Mouse (Mus musculus) forebrain, embryonic 12.5 days (tissue): ENCODE measurements around the gene Sh3tc1. TPM values are rescaled to one million over a fixed set of nuclear protein-coding genes. Genes with fewer than 3 reads are reported as not detected.

ENCODE experiments used
- ATAC-seq: fragments of 200-750 bp; cut with Nextera tagmentation; 2 replicates; pipeline ENCODE4 v1.8.0; 2017; ENCODE audit warnings: moderate TSS enrichment; ENCODE audit not compliant: low FRiP score
- H3K27ac ChIP-seq: fragments of 300-500 bp; sonication (generic); 2 replicates; pipeline ENCODE4 v1.5.1; 2016; ENCODE audit warnings: mild to moderate bottlenecking
- H3K27me3 ChIP-seq: fragments of 300-500 bp; sonication (generic); 2 replicates; pipeline ENCODE4 v1.6.1; 2016; ENCODE audit warnings: mild to moderate bottlenecking
- H3K36me3 ChIP-seq: fragments of 300-500 bp; sonication (generic); replicated peaks from 2 replicates; pipeline ENCODE4 v1.6.1; 2016; ENCODE audit warnings: mild to moderate bottlenecking
- H3K4me1 ChIP-seq: fragments of 300-500 bp; sonication (generic); 2 replicates; pipeline ENCODE4 v1.6.1; 2016
- H3K4me2 ChIP-seq: fragments of 300-500 bp; sonication (generic); 2 replicates; pipeline ENCODE4 v1.6.1; 2016; ENCODE audit warnings: mild to moderate bottlenecking, moderate library complexity
- H3K4me3 ChIP-seq: fragments of 300-500 bp; sonication (generic); replicated peaks from 2 replicates; pipeline ENCODE4 v1.5.1; 2016; ENCODE audit warnings: mild to moderate bottlenecking
- H3K9ac ChIP-seq: fragments of 300-500 bp; sonication (generic); 2 replicates; pipeline ENCODE4 v1.6.1; 2016; ENCODE audit warnings: mild to moderate bottlenecking
- H3K9me3 ChIP-seq: fragments of 300-500 bp; sonication (generic); 2 replicates; pipeline ENCODE4 v1.6.1; 2016
- WGBS: fragments of 180-500 bp; shearing (Covaris S2); methylation state at CpG from one replicate; pipeline ENCODE4 v1.1.7; 2016; 5-methylcytosine and 5-hydroxymethylcytosine counted together
- polyA plus RNA-seq: library from polyadenylated mRNA; unstranded; fragments of >200 nt; fragmentation: Nextera tagmentation; extraction: Ambion mirVana; gene quantifications from 2 replicates; pipeline ENCODE4 v1.2.1, GENCODE M21; 2016

Sh3tc1 gene
- polyA plus RNA-seq, 1 experiment from 2014 or later, result 4.0 TPM

DNA sequence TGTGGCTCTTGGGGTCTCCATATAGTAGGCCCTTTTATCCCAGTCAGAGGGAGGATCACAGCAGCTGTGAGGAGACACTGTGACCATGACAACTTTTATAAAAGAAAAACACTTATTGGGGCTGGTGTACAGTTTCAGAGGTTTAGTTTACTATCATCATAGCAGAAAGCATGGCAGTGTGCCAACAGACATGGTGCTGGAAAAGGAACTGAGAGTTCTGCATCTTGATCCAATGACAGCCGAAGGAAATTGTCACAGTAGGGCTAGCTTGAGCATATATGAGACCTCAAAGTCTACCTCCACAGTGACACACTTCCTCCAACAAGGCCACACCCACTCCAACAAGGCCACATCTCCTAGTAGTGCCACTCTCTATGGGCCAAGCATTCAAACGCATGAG, 50.9 kb downstream of the Sh3tc1 start:
- no peak overlapping the region for H3K4me3 ChIP-seq
- no peaks in the 10 kb centered on the region for H3K9me3 ChIP-seq
- H3K4me2 ChIP-seq, result no peak overlapping the region
- H3K4me1 ChIP-seq, result peaks cover 4% of the 10 kb centered on the region; the same call in 1 of the 2 replicates
- no peak for ATAC-seq
- H3K36me3 ChIP-seq, result no peaks in the 10 kb centered on the region
- H3K9ac ChIP-seq, result no peak overlapping the region
- H3K27me3 ChIP-seq, result no peaks in the 10 kb centered on the region
- 89% methylated on average over 2 of the region's 2 CpGs for WGBS
- H3K27ac ChIP-seq, result no peak overlapping the region

DNA sequence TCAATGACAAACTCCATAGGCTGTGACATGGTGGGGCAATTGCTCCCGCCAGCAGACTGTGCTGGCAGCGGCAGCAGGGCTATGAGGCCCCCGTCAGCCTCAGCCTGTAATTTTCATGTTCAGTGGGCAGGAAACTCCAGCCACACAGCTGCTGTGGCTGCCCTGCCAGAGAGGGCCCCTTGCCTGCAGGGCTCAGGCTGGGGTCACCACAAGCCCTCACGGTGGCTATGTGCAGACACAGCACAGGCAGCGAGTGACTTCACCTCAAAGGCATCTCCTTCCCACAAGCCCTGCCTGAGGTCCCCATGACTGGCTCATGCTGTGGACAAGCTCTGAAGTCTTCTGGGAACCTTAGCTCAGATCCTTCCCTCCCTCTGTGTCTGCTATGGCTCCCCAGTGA, 52.7 kb downstream of the Sh3tc1 start:
- H3K36me3 ChIP-seq, result no peaks in the 10 kb centered on the region
- H3K4me3 ChIP-seq, result no peak overlapping the region
- H3K27me3 ChIP-seq, result no peaks in the 10 kb centered on the region
- no peak overlapping the region for H3K27ac ChIP-seq
- no peak overlapping the region for H3K4me2 ChIP-seq
- H3K4me1 ChIP-seq, result peaks cover 4% of the 10 kb centered on the region; the same call in 1 of the 2 replicates
- H3K9me3 ChIP-seq, result no peaks in the 10 kb centered on the region
- H3K9ac ChIP-seq, result no peak overlapping the region
- ATAC-seq, result no peak
- 73% methylated on average over 5 of the region's 5 CpGs for WGBS

DNA sequence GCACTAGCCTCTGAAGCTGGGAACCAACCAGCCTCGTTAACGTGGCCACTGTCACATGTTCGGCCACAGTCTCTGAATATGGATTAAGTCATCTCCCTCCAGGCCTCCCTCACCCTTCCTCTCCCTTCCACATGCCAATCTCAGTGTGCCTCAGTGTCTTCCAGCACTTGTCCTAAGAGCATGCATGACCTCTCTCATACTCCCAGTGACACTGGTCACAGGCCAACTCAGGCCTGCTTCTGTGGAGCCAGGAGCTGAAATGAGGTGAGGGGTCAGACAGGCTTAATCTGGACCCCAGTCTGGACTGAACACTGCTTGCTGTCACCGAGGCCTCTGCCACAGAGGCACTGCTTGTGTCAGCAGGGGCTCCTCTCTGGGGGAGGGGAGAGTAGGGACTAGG, 53.5 kb downstream of the Sh3tc1 start:
- Histone ChIP-seq H3K27me3 (no peaks in the 10 kb centered on the region; the same call in 1 of the 2 replicates), H3K4me2 (no peak overlapping the region), H3K4me1 (peaks cover 4% of the 10 kb centered on the region; the same call in 1 of the 2 replicates), H3K4me3 (no peak overlapping the region), H3K9ac (no peak overlapping the region), H3K36me3 (no peaks in the 10 kb centered on the region), H3K9me3 (no peaks in the 10 kb centered on the region), H3K27ac (no peak overlapping the region)
- 59% methylated on average over 4 of the region's 4 CpGs for WGBS
- ATAC-seq, result no peak

DNA sequence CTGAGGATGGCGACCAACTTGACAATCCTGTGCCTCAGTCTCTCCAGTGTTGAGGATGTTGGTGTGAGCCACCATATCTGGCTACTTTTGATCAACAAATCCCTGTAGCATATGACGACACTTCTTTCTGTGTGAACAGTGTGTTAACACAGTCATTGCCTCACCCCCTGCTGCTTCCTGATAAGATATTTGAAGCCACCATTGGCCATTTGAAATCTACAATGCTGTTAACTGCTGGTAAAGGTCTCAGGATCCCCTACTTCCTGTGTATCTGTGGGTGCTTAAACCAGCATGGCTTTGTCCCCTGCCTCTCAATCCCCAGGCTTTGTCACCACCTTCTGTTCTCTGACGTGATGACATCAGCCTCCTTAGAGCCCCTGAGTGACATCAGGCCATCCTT, 54.7 kb downstream of the Sh3tc1 start:
- Histone ChIP-seq H3K9me3 (no peaks in the 10 kb centered on the region), H3K27ac (no peak overlapping the region), H3K9ac (no peak overlapping the region), H3K4me2 (no peak overlapping the region), H3K36me3 (no peaks in the 10 kb centered on the region), H3K4me3 (no peak overlapping the region), H3K4me1 (peaks cover 4% of the 10 kb centered on the region; the same call in 1 of the 2 replicates), H3K27me3 (peaks cover 12% of the 10 kb centered on the region)
- 59% methylated on average over 3 of the region's 3 CpGs for WGBS
- ATAC-seq, result no peak

DNA sequence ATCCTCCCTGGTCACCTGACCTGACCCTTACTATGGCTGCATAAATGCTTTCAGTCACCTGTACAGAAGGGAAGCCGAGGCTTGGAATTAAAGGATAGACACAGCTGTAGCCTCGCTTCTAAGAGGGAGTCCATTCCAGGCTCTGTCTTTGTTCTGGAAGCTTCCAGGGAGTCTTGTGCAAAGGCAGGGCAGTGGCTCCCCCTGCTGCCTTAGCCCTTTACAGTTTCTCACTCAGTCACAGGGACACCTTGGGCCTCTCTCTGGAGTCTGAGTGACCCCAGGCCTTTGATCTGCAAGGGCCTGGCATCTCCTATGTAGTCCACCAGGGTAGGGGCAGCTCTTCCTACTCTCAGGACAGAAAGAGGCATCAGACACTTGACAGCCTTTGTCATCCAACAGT, 58.8 kb downstream of the Sh3tc1 start:
- H3K4me2 ChIP-seq, result no peak overlapping the region
- 61% methylated on average over 2 of the region's 2 CpGs for WGBS
- peaks cover 7% of the 10 kb centered on the region for H3K4me1 ChIP-seq
- ATAC-seq, result no peak
- no peaks in the 10 kb centered on the region for H3K9me3 ChIP-seq
- H3K27ac ChIP-seq, result no peak overlapping the region
- no peak overlapping the region for H3K4me3 ChIP-seq
- H3K27me3 ChIP-seq, result peaks cover 46% of the 10 kb centered on the region
- H3K9ac ChIP-seq, result no peak overlapping the region
- no peaks in the 10 kb centered on the region for H3K36me3 ChIP-seq

DNA sequence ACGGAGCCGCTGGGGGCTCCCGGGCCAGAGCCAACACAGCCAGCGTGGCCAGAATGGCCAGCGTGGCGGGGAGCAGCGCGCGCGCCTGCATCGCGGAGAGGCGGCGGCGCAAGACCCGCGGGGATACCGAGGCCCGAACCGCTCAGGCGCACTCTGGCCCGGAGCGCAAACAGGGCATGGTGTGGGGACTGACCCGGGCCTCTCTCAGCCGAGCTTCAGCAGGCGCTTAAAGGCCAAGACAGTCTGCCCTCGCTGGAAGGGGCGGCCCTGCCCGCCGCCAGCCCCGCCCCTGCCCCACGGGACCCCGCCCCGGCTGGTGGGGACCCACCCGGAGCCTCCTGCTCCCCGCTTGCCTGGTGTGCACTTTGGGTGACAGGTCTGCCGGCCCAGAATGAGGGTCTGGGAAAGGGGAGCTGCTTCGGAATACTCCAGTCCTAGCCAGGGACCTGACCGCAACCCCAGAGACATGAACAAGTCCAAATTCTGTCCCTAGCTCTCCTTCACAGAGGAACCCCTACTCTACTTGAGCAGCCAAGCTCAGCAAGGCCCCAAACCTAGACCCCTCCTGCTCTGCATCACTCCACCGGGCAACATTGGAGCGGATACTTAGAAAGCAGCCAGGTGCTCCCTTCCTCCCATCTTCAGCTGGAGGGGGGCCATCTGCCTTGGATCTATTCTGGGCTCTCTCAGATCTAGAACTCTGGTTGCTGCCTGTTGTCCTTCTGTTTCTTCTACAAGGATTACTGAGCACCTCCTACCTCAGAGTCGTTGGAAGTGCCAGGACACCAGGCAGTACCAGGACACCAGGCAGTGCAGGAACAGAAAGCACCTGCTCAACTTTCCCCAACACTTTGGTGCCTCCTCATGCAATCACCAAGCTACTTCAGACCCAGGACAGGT, 60.3 kb downstream of the Sh3tc1 start, which contains the start of gene Htra3:
Gene Htra3 (minus strand): TSS at position 527 of the 900 bp plus-strand sequence.
- H3K4me3 ChIP-seq, result peak within 1 kb of the TSS; percentile 34
- H3K4me1 ChIP-seq, result peaks cover 7% of the 10 kb centered on the region
- no peaks in the 10 kb centered on the region for H3K36me3 ChIP-seq
- ATAC-seq, result no peak
- H3K9ac ChIP-seq, result no peak within 1 kb of the TSS
- H3K27me3 ChIP-seq, result peaks cover 46% of the 10 kb centered on the region
- 11% methylated on average over 42 of the region's 42 CpGs for WGBS
- no peak within 1 kb of the TSS for H3K27ac ChIP-seq
- peak within 1 kb of the TSS; percentile 52 for H3K4me2 ChIP-seq
- H3K9me3 ChIP-seq, result no peaks in the 10 kb centered on the region

DNA sequence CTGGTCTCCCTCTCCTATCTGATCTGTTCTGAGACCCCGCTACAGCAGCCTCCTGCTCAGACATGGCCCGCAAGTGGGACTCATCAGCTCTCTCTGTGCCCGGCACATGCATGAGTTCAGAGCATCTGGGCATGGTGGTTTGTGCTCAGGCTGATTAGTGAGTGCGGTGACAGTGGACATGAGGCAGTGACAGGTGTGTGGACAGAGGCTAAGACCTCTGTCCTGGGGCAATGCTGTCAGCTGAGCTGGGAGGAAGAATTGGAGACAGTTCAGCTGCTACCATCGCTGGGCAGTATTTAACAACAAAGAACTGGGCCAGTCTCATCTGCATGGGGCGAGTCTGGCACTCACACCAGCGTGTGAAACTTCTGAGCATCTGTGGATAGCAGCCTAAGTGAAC, 62.8 kb downstream of the Sh3tc1 start:
- Histone ChIP-seq H3K27me3 (peaks cover 46% of the 10 kb centered on the region), H3K4me1 (peaks cover 7% of the 10 kb centered on the region), H3K27ac (no peak overlapping the region), H3K36me3 (no peaks in the 10 kb centered on the region), H3K9me3 (no peaks in the 10 kb centered on the region), H3K4me3 (no peak overlapping the region), H3K9ac (no peak overlapping the region), H3K4me2 (no peak overlapping the region)
- ATAC-seq, result no peak
- 85% methylated on average over 7 of the region's 7 CpGs for WGBS

DNA sequence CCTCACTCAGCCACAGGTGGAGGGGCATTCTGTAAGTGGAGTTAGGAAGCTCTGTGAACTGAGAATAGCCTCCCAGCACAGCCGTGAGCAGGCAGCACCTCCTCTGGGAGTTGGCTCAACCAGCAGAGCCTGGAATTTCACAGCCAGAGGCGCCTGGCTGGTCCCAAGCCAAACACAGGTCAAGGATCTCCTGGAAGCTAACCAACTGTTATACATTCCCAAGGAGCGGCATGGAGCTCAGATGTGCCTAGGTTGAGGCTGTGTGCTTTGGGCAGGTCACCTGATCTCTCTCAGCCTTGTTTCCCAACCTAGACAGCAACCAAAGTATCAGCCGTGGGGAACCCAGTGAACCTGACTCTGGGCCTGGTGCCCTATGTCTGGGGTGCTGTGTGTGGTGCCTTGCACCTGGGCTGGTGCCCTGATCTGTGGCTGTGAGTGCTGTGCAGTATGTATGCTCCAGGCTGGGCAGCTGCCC, 65.7 kb downstream of the Sh3tc1 start:
- Histone ChIP-seq H3K36me3 (no peaks in the 10 kb centered on the region), H3K4me3 (no peak overlapping the region), H3K4me2 (no peak overlapping the region), H3K4me1 (peaks cover 4% of the 10 kb centered on the region), H3K9ac (no peak overlapping the region), H3K27me3 (peaks cover 25% of the 10 kb centered on the region), H3K27ac (no peak overlapping the region), H3K9me3 (no peaks in the 10 kb centered on the region)
- 78% methylated on average over 4 of the region's 4 CpGs for WGBS
- ATAC-seq, result no peak

DNA sequence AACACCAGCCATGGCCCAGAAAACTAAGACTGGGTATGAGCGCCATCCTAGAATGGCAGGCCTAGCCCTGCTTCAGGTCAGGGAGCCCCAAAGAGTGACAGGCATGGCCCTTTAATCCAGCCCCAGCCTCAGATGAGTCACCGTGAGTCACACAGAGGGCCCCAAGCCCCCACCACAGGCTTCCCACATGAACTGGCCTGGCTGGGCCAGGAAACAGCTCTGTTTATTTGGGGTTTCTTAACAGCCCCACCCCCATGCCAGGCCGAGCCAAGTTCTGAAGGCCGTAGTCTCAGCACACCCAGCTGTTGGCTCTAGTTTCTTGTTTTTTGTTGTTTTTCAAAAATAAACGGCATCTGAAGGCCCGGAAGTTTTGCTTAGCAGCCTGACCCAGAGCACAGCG, 66.7 kb downstream of the Sh3tc1 start:
- no peak for ATAC-seq
- H3K9me3 ChIP-seq, result no peaks in the 10 kb centered on the region
- H3K4me1 ChIP-seq, result no peaks in the 10 kb centered on the region; the same call in 1 of the 2 replicates
- H3K9ac ChIP-seq, result no peak overlapping the region
- 78% methylated on average over 7 of the region's 7 CpGs for WGBS
- no peak overlapping the region for H3K27ac ChIP-seq
- no peak overlapping the region for H3K4me3 ChIP-seq
- no peaks in the 10 kb centered on the region for H3K36me3 ChIP-seq
- H3K27me3 ChIP-seq, result peaks cover 15% of the 10 kb centered on the region
- no peak overlapping the region for H3K4me2 ChIP-seq

DNA sequence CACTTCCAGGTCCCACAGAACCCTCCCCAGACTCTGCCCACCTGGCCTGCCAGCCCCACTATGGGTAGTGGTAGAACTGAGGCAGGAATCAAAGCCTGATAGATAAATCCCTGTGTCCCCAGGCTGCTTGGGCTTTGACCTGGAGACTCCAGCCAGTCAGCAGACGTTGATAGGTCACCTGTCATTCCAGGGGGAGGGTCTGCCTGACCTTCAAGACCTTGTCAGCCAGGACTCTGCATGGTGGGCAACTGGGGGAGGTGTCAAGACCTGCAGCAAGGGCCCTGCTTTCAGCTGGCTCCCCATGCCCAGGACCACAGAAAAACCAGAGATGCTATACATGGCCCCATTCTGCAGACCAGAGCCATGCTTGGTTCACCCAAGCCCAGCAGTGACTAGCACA, 67.2 kb downstream of the Sh3tc1 start:
- no peaks in the 10 kb centered on the region; the same call in 1 of the 2 replicates for H3K4me1 ChIP-seq
- no peaks in the 10 kb centered on the region for H3K36me3 ChIP-seq
- H3K27me3 ChIP-seq, result peaks cover 10% of the 10 kb centered on the region
- H3K9ac ChIP-seq, result no peak overlapping the region
- H3K4me3 ChIP-seq, result no peak overlapping the region
- ATAC-seq, result no peak
- 42% methylated on average over 1 of the region's 1 CpGs for WGBS
- no peak overlapping the region for H3K4me2 ChIP-seq
- no peak overlapping the region for H3K27ac ChIP-seq
- H3K9me3 ChIP-seq, result no peaks in the 10 kb centered on the region

DNA sequence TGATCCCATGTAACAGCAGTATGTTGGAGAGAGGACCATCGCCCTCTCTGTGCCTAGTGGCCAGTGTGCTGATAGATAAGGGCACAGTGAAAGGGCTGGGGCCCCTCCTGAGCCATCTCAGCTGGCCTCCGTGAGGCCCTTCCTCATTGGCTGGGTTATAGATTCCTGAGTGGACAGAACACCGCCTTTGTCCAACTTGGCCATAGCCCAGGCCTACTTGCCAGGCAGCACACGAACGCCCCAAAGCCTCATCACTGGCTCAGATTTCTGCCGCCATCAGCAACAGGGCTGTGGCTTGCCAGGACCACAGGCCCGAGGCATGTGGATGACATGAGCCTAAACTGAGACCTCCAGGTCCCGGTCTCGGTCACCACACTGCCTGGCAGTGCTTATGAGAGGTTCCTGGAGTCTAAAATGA, 68.3 kb downstream of the Sh3tc1 start:
- ATAC-seq, result no peak
- 77% methylated on average over 9 of the region's 9 CpGs for WGBS

DNA sequence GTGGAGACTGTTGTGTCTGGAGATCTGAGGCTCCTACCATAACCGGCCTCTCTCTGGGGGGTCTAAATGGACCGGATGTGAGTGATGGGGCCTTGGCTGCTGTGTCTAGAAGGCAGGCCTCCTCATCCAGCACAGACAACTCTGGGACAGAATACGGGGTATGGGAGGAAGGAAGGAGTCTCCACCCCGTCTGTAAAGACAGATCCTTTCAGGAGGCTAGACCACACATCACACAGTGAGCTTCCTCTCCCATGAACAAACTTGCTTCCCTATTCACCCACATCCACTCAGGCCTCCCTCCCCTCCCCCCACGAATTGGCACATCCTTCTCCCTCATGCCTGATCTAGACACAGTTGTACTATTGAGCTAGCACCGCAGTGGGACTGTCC, 69.4 kb downstream of the Sh3tc1 start:
- no peak overlapping the region for H3K27ac ChIP-seq
- ATAC-seq, result no peak
- WGBS, result 53% methylated on average over 6 of the region's 6 CpGs
- no peak overlapping the region for H3K4me3 ChIP-seq
- no peak overlapping the region for H3K4me2 ChIP-seq
- H3K36me3 ChIP-seq, result no peaks in the 10 kb centered on the region
- no peak overlapping the region for H3K9ac ChIP-seq
- H3K9me3 ChIP-seq, result no peaks in the 10 kb centered on the region
- H3K27me3 ChIP-seq, result no peaks in the 10 kb centered on the region; the same call in 1 of the 2 replicates
- no peaks in the 10 kb centered on the region; the same call in 1 of the 2 replicates for H3K4me1 ChIP-seq

More for the DNA sequence above, 68.3 kb downstream of the Sh3tc1 start:
- Histone ChIP-seq H3K4me1 (no peaks in the 10 kb centered on the region; the same call in 1 of the 2 replicates), H3K27me3 (no peaks in the 10 kb centered on the region; the same call in 1 of the 2 replicates), H3K27ac (no peak overlapping the region), H3K36me3 (no peaks in the 10 kb centered on the region), H3K4me3 (no peak overlapping the region), H3K9me3 (no peaks in the 10 kb centered on the region), H3K4me2 (no peak overlapping the region), H3K9ac (no peak overlapping the region)
